Mouse (Mus musculus): ENCODE measurements around the gene Slc10a1.

DNA sequence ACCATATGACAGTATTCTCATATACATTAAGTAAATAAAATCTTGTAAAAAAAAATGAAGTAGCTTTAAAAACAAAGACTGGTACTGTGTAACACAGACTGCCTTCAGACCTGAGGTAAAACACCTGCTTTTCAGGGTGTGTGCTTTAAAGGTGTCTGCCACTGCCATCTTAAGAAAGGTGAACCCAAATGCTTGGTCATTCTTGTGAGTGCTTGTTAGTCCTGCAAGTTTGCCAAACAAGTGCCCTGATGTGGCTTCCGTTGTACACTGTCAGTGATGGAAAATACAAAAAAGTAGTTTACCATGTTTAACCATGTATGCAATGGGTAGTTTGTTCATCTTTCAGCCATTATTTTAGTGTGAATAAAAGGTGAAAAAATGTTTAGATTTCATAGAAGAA, 16.0 kb downstream of the Slc10a1 start:
- no peak for TF ChIP-seq POLR2A (IDR thresholded peaks at IDR 0.05; ENCODE audit: insufficient read length, low read depth)
- no peak for TF ChIP-seq CEBPB (IDR thresholded peaks at IDR 0.05; ENCODE audit: insufficient read depth, poor library complexity, severe bottlenecking)
- no peak for TF ChIP-seq REST (IDR thresholded peaks at IDR 0.05; ENCODE audit: insufficient read depth, insufficient read length)
